Mouse (Mus musculus) neural tube, embryonic 15.5 days (tissue): Measurements from ENCODE around the gene Nr2f2. TPM values are rescaled to one million over a fixed set of nuclear protein-coding genes. Genes with fewer than 3 reads are reported as not detected.

Experiments used
- ATAC-seq: fragments of 200-750 bp; cut with Nextera tagmentation; 2 replicates; pipeline ENCODE4 v1.8.0; 2017; ENCODE audit warnings: mild to moderate bottlenecking, moderate TSS enrichment, moderate library complexity; ENCODE audit not compliant: low FRiP score
- H3K27ac ChIP-seq: fragments of 300-500 bp; sonication (generic); replicated peaks from 2 replicates; pipeline ENCODE4 v1.5.1; 2015; ENCODE audit warnings: mild to moderate bottlenecking, inconsistent platforms
- H3K27me3 ChIP-seq: fragments of 300-500 bp; sonication (generic); replicated peaks from 2 replicates; pipeline ENCODE4 v1.6.1; 2015; ENCODE audit warnings: inconsistent platforms
- H3K36me3 ChIP-seq: fragments of 300-500 bp; sonication (generic); 2 replicates; pipeline ENCODE4 v1.6.1; 2015; ENCODE audit warnings: inconsistent platforms
- H3K4me1 ChIP-seq: fragments of 300-500 bp; sonication (generic); 2 replicates; pipeline ENCODE4 v1.6.1; 2015; ENCODE audit warnings: inconsistent platforms
- H3K4me2 ChIP-seq: fragments of 300-500 bp; sonication (generic); 2 replicates; pipeline ENCODE4 v1.6.1; 2015; ENCODE audit warnings: inconsistent platforms, mild to moderate bottlenecking, moderate library complexity
- H3K4me3 ChIP-seq: fragments of 300-500 bp; sonication (generic); replicated peaks from 2 replicates; pipeline ENCODE4 v1.5.1; 2015; ENCODE audit warnings: mild to moderate bottlenecking, inconsistent platforms
- H3K9ac ChIP-seq: fragments of 300-500 bp; sonication (generic); replicated peaks from 2 replicates; pipeline ENCODE4 v1.6.1; 2015; ENCODE audit warnings: mild to moderate bottlenecking, inconsistent platforms
- H3K9me3 ChIP-seq: fragments of 300-500 bp; sonication (generic); replicated peaks from 2 replicates; pipeline ENCODE4 v1.6.1; 2016; ENCODE audit warnings: inconsistent platforms
- WGBS: fragments of 180-500 bp; shearing (Covaris S2); methylation state at CpG from one replicate; pipeline ENCODE4 v1.1.7; 2015; ENCODE audit warnings: mixed read lengths; 5-methylcytosine and 5-hydroxymethylcytosine counted together
- polyA plus RNA-seq: library from polyadenylated mRNA; unstranded; fragments of >200 nt; fragmentation: Nextera tagmentation; extraction: Ambion mirVana; gene quantifications from 2 replicates; pipeline ENCODE4 v1.2.1, GENCODE M21; 2015

Gene Nr2f2
- polyA plus RNA-seq, 1 experiment from 2014 or later = 62.5 TPM

- peak overlapping the region; percentile 89 for H3K4me2 ChIP-seq
- peak overlapping the region; percentile 26; the same call in 1 of the 2 replicates for H3K9ac ChIP-seq
- peaks cover 19% of the 10 kb centered on the region for H3K27me3 ChIP-seq
- peak overlapping the region; percentile 10 for H3K4me3 ChIP-seq
- ATAC-seq = no peak
- WGBS = 16% methylated on average over 30 of the region's 30 CpGs
- peak overlapping the region; percentile 88 for H3K27ac ChIP-seq
- H3K4me1 ChIP-seq = peaks cover 55% of the 10 kb centered on the region
- no peaks in the 10 kb centered on the region for H3K36me3 ChIP-seq
- no peaks in the 10 kb centered on the region for H3K9me3 ChIP-seq
Measured at GRCm38 (mm10) chr7:70348064-70348976, 18.2 kb downstream of the Nr2f2 start.

GRCm38 (mm10) chr7:70347618-70347958, 18.9 kb downstream of the Nr2f2 start:
- H3K36me3 ChIP-seq = no peaks in the 10 kb centered on the region
- peaks cover 26% of the 10 kb centered on the region for H3K27me3 ChIP-seq
- no peaks in the 10 kb centered on the region for H3K9me3 ChIP-seq
- H3K27ac ChIP-seq = peak overlapping the region; percentile 88
- H3K4me3 ChIP-seq = 0 out of 2 replicates have a peak overlapping the region, but pooled peaks have one; percentile 6
- H3K4me2 ChIP-seq = peak overlapping the region; percentile 89
- ATAC-seq = no peak
- peaks cover 58% of the 10 kb centered on the region for H3K4me1 ChIP-seq
- 18% methylated on average over 14 of the region's 14 CpGs for WGBS
- H3K9ac ChIP-seq = 0 out of 2 replicates have a peak overlapping the region, but pooled peaks have one; percentile 26

GRCm38 (mm10) chr7:70346951-70347617, 19.5 kb downstream of the Nr2f2 start:
- Histone ChIP-seq H3K4me3 (0 out of 2 replicates have a peak overlapping the region, but pooled peaks have one; percentile 44), H3K9ac (no peak overlapping the region), H3K4me1 (peaks cover 55% of the 10 kb centered on the region), H3K27me3 (peaks cover 28% of the 10 kb centered on the region), H3K4me2 (peak overlapping the region; percentile 89), H3K36me3 (no peaks in the 10 kb centered on the region), H3K27ac (peak overlapping the region; percentile 88), H3K9me3 (no peaks in the 10 kb centered on the region)
- ATAC-seq = no peak
- 19% methylated on average over 20 of the region's 20 CpGs for WGBS

- Histone ChIP-seq H3K4me3 (peak overlapping the region; percentile 44), H3K27ac (peak overlapping the region; percentile 56), H3K9ac (peak overlapping the region; percentile 39), H3K9me3 (no peaks in the 10 kb centered on the region), H3K4me1 (peaks cover 54% of the 10 kb centered on the region), H3K4me2 (peak overlapping the region; percentile 89), H3K27me3 (peaks cover 35% of the 10 kb centered on the region), H3K36me3 (no peaks in the 10 kb centered on the region)
- peak; percentile 61 for ATAC-seq
- WGBS = 1% methylated on average over 35 of the region's 35 CpGs
Measured at GRCm38 (mm10) chr7:70346010-70346536, 20.5 kb downstream of the Nr2f2 start.

- H3K4me2 ChIP-seq = no peak overlapping the region
- no peak overlapping the region for H3K27ac ChIP-seq
- no peaks in the 10 kb centered on the region for H3K36me3 ChIP-seq
- no peaks in the 10 kb centered on the region for H3K9me3 ChIP-seq
- no peak overlapping the region for H3K9ac ChIP-seq
- H3K27me3 ChIP-seq = peaks cover 58% of the 10 kb centered on the region
- no peak for ATAC-seq
- WGBS = 38% methylated on average over 5 of the region's 5 CpGs
- H3K4me3 ChIP-seq = no peak overlapping the region
- peaks cover 33% of the 10 kb centered on the region for H3K4me1 ChIP-seq
Measured at GRCm38 (mm10) chr7:70343426-70343825, 23.1 kb downstream of the Nr2f2 start.

GRCm38 (mm10) chr7:70342771-70343170, 23.8 kb downstream of the Nr2f2 start:
- no peak for ATAC-seq
- Histone ChIP-seq H3K4me3 (no peak overlapping the region), H3K9me3 (no peaks in the 10 kb centered on the region), H3K9ac (no peak overlapping the region), H3K4me2 (no peak overlapping the region), H3K4me1 (peaks cover 30% of the 10 kb centered on the region), H3K27me3 (peaks cover 64% of the 10 kb centered on the region), H3K36me3 (no peaks in the 10 kb centered on the region), H3K27ac (no peak overlapping the region)
- WGBS = 32% methylated on average over 8 of the region's 8 CpGs

- H3K9ac ChIP-seq = no peak overlapping the region
- WGBS = 42% methylated on average over 2 of the region's 2 CpGs
- H3K36me3 ChIP-seq = no peaks in the 10 kb centered on the region
- H3K4me3 ChIP-seq = no peak overlapping the region
- no peaks in the 10 kb centered on the region for H3K9me3 ChIP-seq
- peaks cover 28% of the 10 kb centered on the region for H3K4me1 ChIP-seq
- ATAC-seq = no peak
- no peak overlapping the region for H3K4me2 ChIP-seq
- peaks cover 69% of the 10 kb centered on the region for H3K27me3 ChIP-seq
- no peak overlapping the region for H3K27ac ChIP-seq
Measured at GRCm38 (mm10) chr7:70342076-70342475, 24.5 kb downstream of the Nr2f2 start.

- no peak overlapping the region for H3K27ac ChIP-seq
- H3K4me1 ChIP-seq = peaks cover 11% of the 10 kb centered on the region
- H3K27me3 ChIP-seq = peaks cover 83% of the 10 kb centered on the region
- H3K4me3 ChIP-seq = no peak overlapping the region
- ATAC-seq = no peak
- H3K9me3 ChIP-seq = no peaks in the 10 kb centered on the region
- no peaks in the 10 kb centered on the region for H3K36me3 ChIP-seq
- WGBS = 47% methylated on average over 12 of the region's 12 CpGs
- no peak overlapping the region for H3K4me2 ChIP-seq
- H3K9ac ChIP-seq = no peak overlapping the region
Measured at GRCm38 (mm10) chr7:70339998-70340630, 26.4 kb downstream of the Nr2f2 start.

GRCm38 (mm10) chr7:70338265-70338640, 28.3 kb downstream of the Nr2f2 start:
- no peak overlapping the region for H3K27ac ChIP-seq
- no peaks in the 10 kb centered on the region for H3K36me3 ChIP-seq
- ATAC-seq = no peak
- H3K4me1 ChIP-seq = peaks cover 16% of the 10 kb centered on the region
- H3K9me3 ChIP-seq = no peaks in the 10 kb centered on the region
- H3K27me3 ChIP-seq = peaks cover 83% of the 10 kb centered on the region
- no peak overlapping the region; the same call in 1 of the 2 replicates for H3K4me2 ChIP-seq
- H3K4me3 ChIP-seq = no peak overlapping the region
- no peak overlapping the region for H3K9ac ChIP-seq
- WGBS = 16% methylated on average over 7 of the region's 7 CpGs

- H3K9me3 ChIP-seq = no peaks in the 10 kb centered on the region
- peaks cover 83% of the 10 kb centered on the region for H3K27me3 ChIP-seq
- H3K4me3 ChIP-seq = peak overlapping the region; percentile 14; the same call in 1 of the 2 replicates
- H3K27ac ChIP-seq = no peak overlapping the region
- no peak for ATAC-seq
- H3K36me3 ChIP-seq = no peaks in the 10 kb centered on the region
- H3K4me1 ChIP-seq = peaks cover 13% of the 10 kb centered on the region
- H3K9ac ChIP-seq = no peak overlapping the region
- H3K4me2 ChIP-seq = peak overlapping the region; percentile 49
- 5% methylated on average over 37 of the region's 37 CpGs for WGBS
Measured at GRCm38 (mm10) chr7:70337581-70338264, 28.8 kb downstream of the Nr2f2 start.
